Mouse (Mus musculus): Measurements from ENCODE around the gene Tubb2b. TPM values are rescaled to one million over a fixed set of nuclear protein-coding genes. Genes with fewer than 3 reads are reported as not detected.

Gene Tubb2b
- total RNA-seq, 2 experiments from 2014 or later, result 255 to 264 TPM

DNA sequence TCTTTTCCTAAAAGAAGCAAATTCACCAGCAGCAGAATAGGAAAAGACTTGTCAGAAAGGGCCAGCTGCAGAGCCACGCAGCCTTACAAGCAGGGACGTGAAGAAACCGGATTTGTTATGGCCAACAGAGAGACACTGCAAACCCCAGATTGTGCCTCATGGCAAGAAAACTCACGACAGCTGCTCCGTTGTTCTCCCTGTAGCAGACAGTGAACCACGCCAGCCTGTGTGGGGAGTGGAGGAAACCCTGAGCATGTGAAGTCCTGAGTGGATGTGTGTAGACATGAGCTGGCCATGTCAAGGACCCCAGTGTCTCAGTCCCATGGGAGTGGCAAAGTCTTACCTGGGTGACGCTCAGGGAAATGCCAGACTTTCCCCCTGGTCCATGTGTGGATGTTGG lies 6.3 kb upstream of the Tubb2b start:
- DNase-seq, result peak; percentile 75 to 80

- DNase-seq, result peak; percentile 66 to 75
These were observed 4.0 kb upstream of the Tubb2b start for GRCm38 (mm10) chr13:34134276-34134675.

- DNase-seq, result no peak
These were observed 3.2 kb upstream of the Tubb2b start for GRCm38 (mm10) chr13:34133326-34134071.

DNA sequence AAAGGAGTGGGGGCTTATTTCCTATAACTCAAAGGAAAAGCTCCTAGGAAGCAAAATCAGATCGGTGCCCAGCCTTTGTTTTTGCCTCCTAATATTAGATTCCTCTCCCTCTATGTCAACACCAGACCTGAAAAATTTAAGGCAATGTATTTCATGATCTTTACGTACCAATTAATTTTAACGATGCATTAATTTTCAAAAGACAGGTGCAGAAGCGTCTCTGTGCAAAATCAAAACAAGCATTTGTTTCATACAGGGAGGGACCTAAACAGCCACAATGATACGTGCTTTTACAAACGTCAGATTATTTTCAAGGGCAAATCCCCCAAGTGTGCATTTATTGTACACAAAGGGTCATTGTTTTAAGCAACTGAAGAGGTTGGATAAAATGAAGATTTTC lies 2.6 kb upstream of the Tubb2b start:
- DNase-seq, result no peak

- no peak for DNase-seq
These were observed 2.0 kb upstream of the Tubb2b start for GRCm38 (mm10) chr13:34132299-34132698.

GRCm38 (mm10) chr13:34131708-34132060 lies 1.4 kb upstream of the Tubb2b start:
- peak; percentile 41 to 48 for DNase-seq

- DNase-seq, result peak; percentile 51 to 62
These were observed 893 bp upstream of the Tubb2b start for GRCm38 (mm10) chr13:34131011-34131707.

DNA sequence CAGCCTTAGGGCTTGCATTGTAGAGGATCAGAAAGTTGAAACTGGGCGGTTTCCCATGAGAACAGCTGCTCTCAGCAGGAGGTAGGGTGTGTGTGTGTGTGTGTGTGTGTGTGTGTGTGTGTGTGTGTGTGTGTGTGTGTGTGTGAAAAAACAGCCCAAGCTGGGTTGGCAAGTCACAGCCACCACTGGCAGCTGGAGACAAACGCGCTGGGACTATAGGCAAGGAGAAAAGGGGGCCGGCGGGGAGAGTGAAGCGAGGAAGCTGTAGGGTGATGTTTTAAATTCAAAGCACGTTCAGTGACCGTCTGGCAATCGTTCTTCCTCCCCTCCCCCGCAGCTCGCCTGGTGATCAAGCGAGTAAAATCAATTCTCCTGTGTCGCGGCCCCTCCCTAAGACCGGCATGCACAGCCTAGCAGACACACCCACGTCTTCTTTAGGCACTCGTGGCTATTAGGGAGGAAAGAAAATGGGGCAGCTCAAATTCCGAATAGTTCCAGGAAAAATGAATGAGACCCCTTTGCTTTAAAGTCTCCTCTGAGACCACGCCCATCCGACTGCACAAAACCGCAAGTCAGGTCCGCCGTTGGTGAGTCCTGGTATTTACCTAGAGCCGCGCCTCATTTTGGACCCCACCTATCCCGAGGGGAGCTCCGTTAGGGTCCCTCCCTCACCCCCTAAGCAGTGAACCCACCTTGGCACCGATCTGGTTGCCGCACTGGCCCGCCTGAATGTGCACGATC lies 611 bp downstream of the Tubb2b start:
- DNase-seq, result peak; percentile 65 to 67

GRCm38 (mm10) chr13:34128276-34129114 lies 1.8 kb downstream of the Tubb2b start:
- no peak for DNase-seq

DNA sequence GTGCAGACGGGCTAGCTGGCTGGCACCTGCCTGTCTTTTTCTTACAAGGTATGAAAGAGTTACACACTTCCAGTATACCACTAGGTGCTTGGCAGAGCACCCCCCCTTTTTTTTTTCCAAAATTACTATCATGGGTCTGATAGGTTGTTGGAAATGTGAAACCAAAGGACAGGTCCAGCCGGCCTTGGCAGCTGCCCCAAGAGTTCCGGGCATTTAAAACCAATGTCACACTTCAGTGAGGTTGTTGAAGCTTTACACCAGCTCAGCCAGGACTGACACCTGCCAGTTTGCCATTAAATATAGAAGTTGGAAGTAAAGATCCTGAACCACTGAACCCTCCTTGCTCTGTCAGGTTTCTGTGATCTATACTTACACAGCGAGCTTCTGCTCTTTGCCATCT lies 4.6 kb downstream of the Tubb2b start:
- no peak for DNase-seq

- no peak for DNase-seq
These were observed 9.7 kb downstream of the Tubb2b start for GRCm38 (mm10) chr13:34120536-34120935.

DNA sequence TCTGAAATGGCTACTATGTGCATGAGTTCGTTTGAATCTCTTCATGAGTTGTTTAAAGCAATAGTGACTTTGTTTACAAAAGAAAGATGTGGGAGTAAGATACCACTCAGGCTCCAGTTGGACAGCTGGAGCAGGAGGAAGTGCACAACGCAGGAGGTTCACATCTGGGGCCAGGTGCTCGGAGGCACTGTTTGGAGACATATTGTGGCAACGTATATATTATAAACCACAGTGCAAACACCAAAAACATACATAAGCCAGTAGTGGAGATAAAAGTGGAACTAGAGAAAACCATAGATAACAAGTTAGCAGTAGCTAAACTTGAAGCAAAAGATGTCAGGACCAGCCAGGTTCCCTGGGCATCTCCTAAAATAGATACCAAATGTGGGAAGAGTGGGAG lies 10.9 kb downstream of the Tubb2b start:
- no peak for DNase-seq

- DNase-seq, result no peak
These were observed 11.4 kb downstream of the Tubb2b start for GRCm38 (mm10) chr13:34118816-34119215.

DNA sequence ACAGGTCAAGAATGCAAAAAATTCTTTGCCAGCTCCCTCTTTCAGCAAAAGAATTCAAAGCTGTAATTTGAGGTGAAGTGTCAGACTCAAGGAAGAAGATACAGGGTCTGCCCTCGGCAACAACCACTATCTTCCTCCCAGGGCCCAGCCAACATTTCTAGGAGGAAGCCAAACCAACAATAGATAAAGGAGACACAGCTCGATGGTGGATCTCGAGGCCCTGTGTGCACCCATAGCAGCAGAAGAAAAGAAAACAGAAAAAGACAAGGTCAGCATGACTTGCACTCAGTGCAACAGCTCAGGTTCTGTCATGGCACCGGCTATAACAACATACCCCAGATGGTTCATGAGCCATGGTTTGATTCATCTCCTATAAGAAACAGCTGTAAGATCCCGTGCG lies 13.8 kb downstream of the Tubb2b start:
- DNase-seq, result no peak

- DNase-seq, result no peak
These were observed 15.6 kb downstream of the Tubb2b start for GRCm38 (mm10) chr13:34114654-34115053.

- no peak for DNase-seq
These were observed 17.2 kb downstream of the Tubb2b start for GRCm38 (mm10) chr13:34113086-34113485.

DNA sequence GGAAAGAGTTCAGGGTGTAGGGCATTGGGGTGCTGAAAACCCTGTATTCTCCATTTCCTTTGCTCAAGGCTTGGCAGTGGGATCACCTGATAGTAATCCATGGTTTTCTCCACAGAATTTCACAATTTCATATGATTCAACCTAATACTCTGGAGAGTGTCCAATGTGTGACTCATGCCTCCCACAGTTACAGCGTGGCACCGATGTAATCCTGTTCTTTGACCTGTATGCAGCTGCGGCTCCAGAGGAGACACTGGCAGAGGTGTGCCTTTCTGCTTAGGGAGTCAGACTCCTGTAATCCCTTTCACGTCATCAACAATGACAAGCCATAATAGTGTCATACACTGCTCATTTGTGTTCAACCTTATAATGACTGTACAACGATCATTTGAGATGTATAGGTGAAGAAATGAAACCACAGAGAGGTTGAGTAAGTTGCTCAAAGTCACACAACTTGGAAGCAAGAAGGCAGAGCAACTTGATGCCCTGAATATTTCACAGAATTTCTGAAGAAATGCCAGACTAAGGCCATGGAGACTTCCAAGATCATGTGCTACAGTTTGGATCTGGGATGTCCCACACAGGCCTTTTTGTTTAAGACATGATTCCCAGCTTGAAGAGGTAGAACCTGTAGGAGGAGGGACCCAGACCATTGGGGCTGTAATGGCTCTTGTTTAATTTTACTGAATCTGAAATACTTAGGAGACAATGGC lies 17.7 kb downstream of the Tubb2b start:
- no peak for DNase-seq

DNA sequence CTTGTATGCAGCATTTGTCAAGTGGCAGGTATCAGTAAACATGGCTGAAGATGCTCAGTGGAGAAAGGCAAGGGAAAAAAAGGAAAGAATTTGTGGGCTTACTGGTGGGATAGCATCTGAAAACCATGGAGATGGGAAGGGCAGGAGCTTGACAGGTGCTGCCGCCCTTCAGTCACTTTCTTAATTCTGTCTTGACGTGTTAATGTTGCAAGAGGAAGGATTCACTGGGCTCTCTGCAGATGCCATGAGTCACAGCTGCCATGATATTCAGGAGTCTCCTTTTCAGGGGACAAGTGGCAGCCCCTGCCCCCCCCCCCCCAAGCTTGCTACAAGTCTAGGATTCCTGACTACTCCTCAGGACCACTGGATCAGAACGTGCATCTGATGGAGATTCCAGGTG lies 18.4 kb downstream of the Tubb2b start:
- DNase-seq, result no peak

DNA sequence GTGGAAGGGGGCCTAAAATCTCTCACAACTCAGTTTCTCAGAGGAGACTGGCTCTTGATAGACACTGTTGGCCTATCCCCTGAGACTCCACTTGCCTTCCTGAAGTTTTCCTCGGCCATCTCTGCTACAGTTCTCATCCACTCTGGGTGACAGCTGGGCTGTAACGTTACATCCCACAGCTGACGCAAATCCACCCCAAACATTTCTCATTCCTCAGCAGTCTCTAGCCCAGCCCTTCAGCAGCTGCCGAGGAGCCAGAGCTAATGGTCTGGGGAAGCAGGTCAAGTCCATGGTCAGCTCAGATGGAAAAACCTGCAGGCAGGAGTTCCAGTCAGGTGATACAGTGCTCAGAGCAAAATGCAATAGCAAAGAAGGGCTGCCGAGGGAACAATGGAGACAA lies 19.2 kb downstream of the Tubb2b start:
- no peak for DNase-seq

- DNase-seq, result no peak
These were observed 20.6 kb downstream of the Tubb2b start for GRCm38 (mm10) chr13:34109677-34110058.

DNA sequence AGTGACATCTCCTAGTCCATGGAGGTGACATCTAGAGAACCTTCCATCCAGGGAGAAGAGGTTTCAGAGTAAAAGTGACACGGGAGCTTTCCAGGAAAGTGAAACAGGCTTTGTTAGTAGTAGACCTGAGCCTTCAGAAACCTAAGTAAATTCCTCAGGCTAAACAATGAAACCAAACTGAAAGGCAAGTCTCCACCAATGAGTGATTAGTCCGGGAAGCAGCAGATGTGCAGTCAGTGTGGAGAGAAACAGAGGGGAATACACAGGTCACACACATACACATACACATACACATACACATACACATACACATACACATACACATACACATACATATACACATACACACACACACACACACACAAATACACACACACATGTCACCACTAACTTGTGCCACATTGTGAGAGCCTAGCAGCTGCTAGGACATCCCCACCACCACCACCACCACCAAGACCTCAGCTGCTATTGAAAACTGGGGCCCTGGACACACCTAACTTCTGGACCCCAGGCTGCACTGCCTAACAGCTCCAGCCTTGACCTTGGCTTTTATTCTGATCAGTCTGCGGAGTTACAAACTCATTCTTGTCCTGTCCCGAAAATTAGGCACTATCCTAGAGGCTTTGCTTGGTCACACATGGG lies 21.1 kb downstream of the Tubb2b start:
- DNase-seq, result no peak

Measured in layer of hippocampus, postnatal 36 days (tissue).